16 mouse cellular contexts compared by ENCODE assay signal in genomic region chr1:80710607-80711261, GRCm38 (mm10). TPM values are rescaled to one million over a fixed set of nuclear protein-coding genes. Genes with fewer than 3 reads are reported as not detected.
A peak's percentile ranks its signal among the peaks of the same experiment; 100 is the strongest.
DNase-seq lines count a peak whose midpoint lies in the region; ATAC-seq lines count a peak whose summit lies in the region.
"Had no signal": no experiment of that assay in that cellular context is flagged by ENCODE, and none has a peak within 500 bp of the region (broad histone marks: within the 10 kb centered on the region; RNA-seq: fewer than 3 reads in every experiment).

No protein-coding gene starts in this region.

- no peak overlapping the region; the same call in 1 of the 2 replicates for H3K4me2 ChIP-seq in lung, embryonic 16.5 days (ENCODE audit: low read depth, low read length)
- no peak overlapping the region for H3K4me2 ChIP-seq in heart, embryonic 15.5 days
- H3K4me2 ChIP-seq in stomach, embryonic 16.5 days (ENCODE audit: low read depth, low read length), result peak overlapping the region; percentile 50; the same call in 1 of the 2 replicates
- H3K4me2 ChIP-seq: kidney, embryonic 15.5 days; limb, embryonic 12.5 days; neural tube, embryonic 15.5 days had no signal

- WGBS in lung, embryonic 16.5 days, result 42% methylated on average over 8 of the region's 8 CpGs
- 59% methylated on average over 8 of the region's 8 CpGs for WGBS in heart, embryonic 15.5 days
- WGBS in stomach, embryonic 16.5 days, result 48% methylated on average over 8 of the region's 8 CpGs

- H3K9me3 ChIP-seq in lung, embryonic 16.5 days (ENCODE audit: control insufficient read depth, low read length), result no peaks in the 10 kb centered on the region
- no peaks in the 10 kb centered on the region for H3K9me3 ChIP-seq in heart, embryonic 15.5 days (replicated peaks)
- H3K9me3 ChIP-seq in stomach, embryonic 16.5 days (replicated peaks; ENCODE audit: control insufficient read depth, low read length), result no peaks in the 10 kb centered on the region
- H3K9me3 ChIP-seq: kidney, embryonic 15.5 days; limb, embryonic 12.5 days; neural tube, embryonic 15.5 days had no signal

- DNase-seq in heart, adult 8-10 months (ENCODE audit: low spot score), result peak; percentile 31
- no peak for DNase-seq in heart, postnatal 4 days
- DNase-seq in lung, postnatal 25 days (ENCODE audit: low spot score), result no peak
- DNase-seq in frontal cortex, postnatal 25 days (ENCODE audit: low spot score in 2 of 2), result no peak
- DNase-seq: adrenal gland, postnatal 25 days; cerebellum, adult 11 months; layer of hippocampus, postnatal 36 days; liver, postnatal 0 days; midbrain, embryonic 14.5 days; right cerebral cortex, postnatal 14 days had no signal

- H3K27ac ChIP-seq in lung, embryonic 16.5 days (ENCODE audit: low read length), result peak overlapping the region; percentile 69
- peak overlapping the region; percentile 56; the same call in 1 of the 2 replicates for H3K27ac ChIP-seq in heart, embryonic 15.5 days
- peak overlapping the region; percentile 77 for H3K27ac ChIP-seq in stomach, embryonic 16.5 days (ENCODE audit: low read length)
- H3K27ac ChIP-seq: limb, embryonic 12.5 days had no signal

- H3K4me1 ChIP-seq in lung, embryonic 16.5 days (replicated peaks; ENCODE audit: control insufficient read depth, insufficient read depth, low read length), result peaks cover 2% of the 10 kb centered on the region; the same call in 1 of the 2 replicates
- peaks cover 13% of the 10 kb centered on the region for H3K4me1 ChIP-seq in heart, embryonic 15.5 days (replicated peaks)
- peaks cover 11% of the 10 kb centered on the region for H3K4me1 ChIP-seq in stomach, embryonic 16.5 days (ENCODE audit: control insufficient read depth, insufficient read depth, low read length)
- H3K4me1 ChIP-seq: limb, embryonic 12.5 days had no signal

- no peak overlapping the region for H3K4me3 ChIP-seq in lung, embryonic 16.5 days (ENCODE audit: low read length)
- H3K4me3 ChIP-seq in heart, embryonic 15.5 days, result no peak overlapping the region
- H3K4me3 ChIP-seq in stomach, embryonic 16.5 days (replicated peaks; ENCODE audit: low read length), result no peak overlapping the region
- H3K4me3 ChIP-seq: kidney, embryonic 15.5 days; limb, embryonic 12.5 days; neural tube, embryonic 15.5 days had no signal

- no peaks in the 10 kb centered on the region for H3K36me3 ChIP-seq in lung, embryonic 16.5 days (ENCODE audit: control insufficient read depth, insufficient read depth, low read length)
- H3K36me3 ChIP-seq in heart, embryonic 15.5 days, result no peaks in the 10 kb centered on the region
- no peaks in the 10 kb centered on the region for H3K36me3 ChIP-seq in stomach, embryonic 16.5 days (ENCODE audit: control insufficient read depth, insufficient read depth, low read length)
- H3K36me3 ChIP-seq: kidney, embryonic 15.5 days; limb, embryonic 12.5 days; neural tube, embryonic 15.5 days had no signal

- H3K27me3 ChIP-seq in lung, embryonic 16.5 days (ENCODE audit: control insufficient read depth, insufficient read depth, low read depth, low read length), result no peaks in the 10 kb centered on the region
- no peaks in the 10 kb centered on the region for H3K27me3 ChIP-seq in heart, embryonic 15.5 days
- no peaks in the 10 kb centered on the region for H3K27me3 ChIP-seq in stomach, embryonic 16.5 days (ENCODE audit: control insufficient read depth, insufficient read depth, low read length)
- H3K27me3 ChIP-seq: kidney, embryonic 15.5 days; limb, embryonic 12.5 days; neural tube, embryonic 15.5 days had no signal

- no peak overlapping the region for H3K9ac ChIP-seq in lung, embryonic 16.5 days (ENCODE audit: low read length)
- H3K9ac ChIP-seq in heart, embryonic 15.5 days, result no peak overlapping the region
- H3K9ac ChIP-seq in stomach, embryonic 16.5 days (ENCODE audit: low read length), result no peak overlapping the region
- H3K9ac ChIP-seq: kidney, embryonic 15.5 days; limb, embryonic 12.5 days; liver, postnatal 0 days; neural tube, embryonic 15.5 days had no signal

- peak; percentile 85 for ATAC-seq in lung, embryonic 16.5 days (ENCODE audit: low read depth)
- no peak for ATAC-seq in heart, embryonic 15.5 days (replicated peaks; ENCODE audit: insufficient number of reproducible peaks, insufficient read depth, low FRiP score, low read depth)
- peak; percentile 46; the same call in 1 of the 2 replicates for ATAC-seq in stomach, embryonic 16.5 days (ENCODE audit: insufficient read depth, low FRiP score)
- ATAC-seq: liver, postnatal 0 days had no signal

RNA-seq across cellular contexts. Expression of gene Dock10, which starts 47.6 kb away (rescaled TPM):
- total RNA-seq in heart, adult 8-10 months (2022), result 1 to 10 TPM; 3.5 to 4.8 (median 4.3) TPM
- total RNA-seq in heart, postnatal 4 days (2021), result 1 to 10 TPM; 6.7 to 7.0 TPM
- 4.5 and 4.8 TPM in 2 replicates for polyA plus RNA-seq in lung, embryonic 16.5 days (2015; fragmentation: Nextera tagmentation; extraction: Ambion mirVana)
- 2.5 and 6.4 TPM in 2 replicates for polyA plus RNA-seq in heart, embryonic 15.5 days (2015; fragmentation: Nextera tagmentation; extraction: Ambion mirVana)
- 7.2 and 8.1 TPM in 2 replicates for polyA plus RNA-seq in stomach, embryonic 16.5 days (2015; fragmentation: Nextera tagmentation; extraction: Ambion mirVana)
